Mouse (Mus musculus): ENCODE measurements around the gene Eefsec. TPM values are rescaled to one million over a fixed set of nuclear protein-coding genes. Genes with fewer than 3 reads are reported as not detected.

Gene Eefsec
- total RNA-seq, 2 experiments from 2014 or later, result 10.5 to 17.0 TPM

DNA sequence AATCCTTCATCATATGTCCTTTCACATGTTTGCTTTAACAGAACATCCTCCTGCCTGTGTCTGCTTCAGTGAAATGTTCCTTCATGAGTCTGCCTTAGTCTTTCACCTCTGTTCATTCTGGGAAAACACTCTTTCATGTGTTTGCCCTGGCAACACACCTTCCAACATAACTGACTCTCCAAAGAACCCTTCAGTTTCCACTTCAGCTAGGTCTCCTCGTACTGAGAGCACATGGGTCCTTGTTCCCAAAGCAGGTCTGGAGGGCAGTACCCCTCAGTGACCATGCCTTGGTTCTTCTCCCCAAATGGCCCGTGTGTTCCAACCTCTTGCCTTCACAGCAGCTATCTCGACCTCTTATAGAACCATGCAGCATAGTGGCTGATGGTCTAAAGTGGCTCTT lies 179.3 kb downstream of the Eefsec start:
- ATAC-seq (replicated peaks; ENCODE audit: poor library complexity), result no peak

DNA sequence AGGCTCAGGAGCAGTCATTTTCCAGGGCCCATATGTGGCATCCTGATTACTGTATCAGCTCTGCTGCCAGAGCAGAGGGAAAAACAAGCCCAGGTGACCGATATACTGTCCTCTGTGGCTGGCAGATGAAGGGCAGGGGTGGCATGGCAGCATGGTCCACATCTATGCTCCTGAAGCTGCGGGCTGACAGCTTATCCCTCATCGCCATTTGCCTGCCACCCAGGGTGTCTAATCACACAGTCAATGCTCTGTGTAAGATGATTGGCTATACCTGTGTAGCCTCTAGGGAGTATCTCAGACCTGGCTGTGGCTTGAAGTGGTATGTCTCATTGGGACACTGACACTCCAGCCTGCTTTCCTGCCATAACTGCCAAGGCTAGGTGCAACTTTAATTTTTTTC lies 180.3 kb downstream of the Eefsec start:
- ATAC-seq (replicated peaks; ENCODE audit: poor library complexity), result peak; percentile 37

DNA sequence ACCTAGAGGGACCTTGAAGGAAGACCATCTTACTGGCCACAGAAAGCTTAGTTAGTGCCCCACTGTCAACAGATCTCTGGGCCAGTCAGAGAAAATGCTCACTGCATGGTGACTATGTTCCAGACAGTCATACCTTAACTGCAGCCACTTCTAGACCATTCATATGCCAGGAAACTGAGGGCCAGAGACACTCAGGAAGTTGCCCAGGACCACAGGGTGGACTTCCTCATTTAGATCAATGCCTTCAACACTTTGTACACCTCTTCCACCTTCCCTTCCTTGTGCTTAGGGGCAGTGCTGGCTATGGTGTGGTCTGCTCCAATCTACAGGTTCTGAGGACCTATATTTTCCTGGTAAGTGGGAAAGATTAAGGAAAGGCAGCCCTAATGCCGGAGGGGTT lies 181.0 kb downstream of the Eefsec start:
- ATAC-seq (replicated peaks; ENCODE audit: poor library complexity), result peak; percentile 40

DNA sequence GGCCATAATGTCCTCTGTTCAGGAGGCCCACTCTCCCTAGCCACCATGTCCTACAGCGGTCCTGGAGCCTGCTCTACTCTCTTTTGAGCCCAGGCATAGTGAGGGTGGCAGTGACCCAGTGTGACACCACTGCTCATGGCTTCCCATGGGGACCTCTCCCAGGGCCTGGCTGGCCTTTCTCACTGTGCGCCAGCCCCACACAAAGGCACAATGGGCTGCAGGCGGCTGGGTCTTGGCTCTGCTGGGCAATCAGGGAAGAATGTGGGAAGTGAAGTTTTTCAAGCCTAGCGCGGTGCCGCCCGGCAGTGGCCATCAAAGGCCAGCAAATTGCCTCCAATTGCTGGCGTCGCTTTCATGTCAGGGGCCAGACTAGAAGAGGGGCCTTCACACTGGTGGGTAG lies 184.2 kb downstream of the Eefsec start:
- ATAC-seq (replicated peaks; ENCODE audit: poor library complexity), result no peak

DNA sequence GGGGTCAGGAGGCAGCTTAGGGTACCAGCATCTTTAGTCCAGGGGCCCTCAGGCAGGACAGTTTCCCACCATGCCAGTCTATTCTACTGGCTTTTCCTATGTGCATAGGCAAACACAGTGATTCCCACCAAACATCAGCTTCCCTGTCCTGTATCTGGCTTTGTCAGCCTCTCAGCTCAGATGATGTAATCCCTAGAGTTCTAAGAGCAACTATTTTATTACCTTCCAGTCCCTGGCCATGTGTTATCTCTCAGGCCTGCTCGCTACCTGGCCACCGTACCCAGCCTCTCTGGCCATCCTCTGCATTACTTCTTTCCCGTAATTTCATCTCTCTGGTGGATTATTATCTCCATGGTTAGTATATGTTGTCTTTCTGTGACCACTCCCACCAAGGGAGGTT lies 185.7 kb downstream of the Eefsec start:
- ATAC-seq (replicated peaks; ENCODE audit: poor library complexity), result no peak

GRCm38 (mm10) chr6:88259621-88260020 lies 186.7 kb downstream of the Eefsec start:
- no peak for ATAC-seq (replicated peaks; ENCODE audit: poor library complexity)

GRCm38 (mm10) chr6:88255435-88255834 lies 190.9 kb downstream of the Eefsec start:
- peak; percentile 24 for ATAC-seq (replicated peaks; ENCODE audit: poor library complexity)

- peak; percentile 25 for ATAC-seq (replicated peaks; ENCODE audit: poor library complexity)
These were observed 192.3 kb downstream of the Eefsec start for GRCm38 (mm10) chr6:88254082-88254481.

GRCm38 (mm10) chr6:88251798-88252478 lies 194.4 kb downstream of the Eefsec start:
- peak; percentile 59 for ATAC-seq (replicated peaks; ENCODE audit: poor library complexity)

DNA sequence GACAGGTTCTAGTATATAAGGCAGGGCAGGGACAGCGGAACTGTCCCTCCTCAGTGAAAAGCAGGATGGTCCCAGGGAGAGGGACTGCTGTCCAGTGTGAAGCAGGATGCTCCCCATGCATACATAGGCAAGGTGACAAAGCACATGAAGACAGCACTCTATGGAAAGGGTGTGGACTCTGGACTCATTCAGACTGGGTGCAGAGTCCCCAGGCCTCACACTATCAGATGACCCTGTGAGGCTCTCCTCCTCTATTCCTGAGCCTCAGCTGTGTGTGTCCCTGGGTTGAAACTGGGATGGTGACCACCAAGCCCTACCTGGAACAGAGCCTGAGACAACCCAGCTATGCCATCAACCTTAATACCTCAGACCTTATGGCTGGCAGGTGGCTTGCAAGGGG lies 194.9 kb downstream of the Eefsec start:
- ATAC-seq (replicated peaks; ENCODE audit: poor library complexity), result no peak

GRCm38 (mm10) chr6:88249231-88249630 lies 197.1 kb downstream of the Eefsec start:
- no peak for ATAC-seq (replicated peaks; ENCODE audit: poor library complexity)

- ATAC-seq (replicated peaks; ENCODE audit: poor library complexity), result peak; percentile 97
These were observed 203.7 kb downstream of the Eefsec start for GRCm38 (mm10) chr6:88242604-88243003.

- peak; percentile 58 for ATAC-seq (replicated peaks; ENCODE audit: poor library complexity)
These were observed 209.8 kb downstream of the Eefsec start for GRCm38 (mm10) chr6:88236513-88236912.

GRCm38 (mm10) chr6:88235983-88236382 lies 210.4 kb downstream of the Eefsec start:
- no peak for ATAC-seq (replicated peaks; ENCODE audit: poor library complexity)

- ATAC-seq (replicated peaks; ENCODE audit: poor library complexity), result no peak
These were observed 210.9 kb downstream of the Eefsec start for GRCm38 (mm10) chr6:88235461-88235860.

GRCm38 (mm10) chr6:88233996-88234395 lies 212.3 kb downstream of the Eefsec start:
- no peak for ATAC-seq (replicated peaks; ENCODE audit: poor library complexity)

DNA sequence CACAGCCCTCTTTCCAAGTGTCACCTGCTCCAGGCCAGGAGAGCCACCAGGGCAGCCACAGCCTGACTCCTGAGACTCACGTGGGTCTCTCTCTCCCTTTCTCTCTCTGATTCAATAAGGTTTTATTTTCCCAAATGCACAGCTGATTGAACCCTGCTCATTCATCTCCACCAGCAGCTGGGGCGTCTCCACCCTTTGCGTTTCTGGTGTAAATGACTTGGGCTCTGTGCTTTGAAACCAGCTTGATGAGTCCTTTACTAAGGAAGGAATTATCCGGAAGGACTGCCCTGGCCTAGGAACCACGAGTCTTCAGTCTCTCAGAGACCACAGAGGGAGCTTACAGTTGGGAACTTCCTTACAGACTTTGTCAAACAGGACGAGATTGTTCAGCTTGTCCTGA lies 214.1 kb downstream of the Eefsec start:
- ATAC-seq (replicated peaks; ENCODE audit: poor library complexity), result no peak

DNA sequence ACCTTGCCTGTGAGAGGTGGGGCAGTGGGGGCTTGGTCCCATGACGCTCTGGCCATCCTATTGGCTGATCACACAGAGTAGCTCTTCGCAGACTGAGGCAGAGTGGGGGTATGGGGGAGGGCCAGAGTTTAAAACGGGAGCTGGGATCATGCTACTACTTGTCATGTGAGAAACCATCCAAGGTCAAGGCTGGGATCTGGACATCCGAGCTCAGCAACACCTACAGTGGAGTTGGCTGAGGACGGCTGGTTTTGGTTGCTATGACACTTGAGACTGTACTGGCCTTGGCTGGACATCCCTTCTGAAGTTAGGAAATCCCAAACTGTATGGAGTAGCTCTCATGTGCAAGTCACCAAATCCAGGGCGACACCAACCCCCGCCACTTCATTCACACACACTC lies 214.5 kb downstream of the Eefsec start:
- no peak for ATAC-seq (replicated peaks; ENCODE audit: poor library complexity)

GRCm38 (mm10) chr6:88229221-88229620 lies 217.1 kb downstream of the Eefsec start:
- ATAC-seq (replicated peaks; ENCODE audit: poor library complexity), result peak; percentile 71

DNA sequence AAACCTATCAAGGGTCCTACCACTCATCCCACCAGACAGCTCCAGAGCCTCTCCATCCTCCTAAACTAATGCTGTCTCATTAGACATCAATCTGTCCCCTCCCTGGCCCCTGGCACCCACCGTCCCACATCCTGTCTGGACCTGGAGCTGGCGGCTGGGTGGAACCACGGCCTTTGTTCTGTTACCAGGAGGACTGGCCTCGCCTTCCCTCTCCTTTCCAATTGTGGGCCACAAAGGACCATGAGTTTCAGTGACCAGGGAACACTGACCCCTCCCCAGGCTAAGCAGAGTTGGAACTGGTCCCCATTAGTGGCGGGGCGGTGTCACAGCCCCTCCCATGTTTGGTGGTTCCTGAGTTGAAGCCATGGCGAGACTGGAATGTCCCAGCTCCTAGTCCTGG lies 218.8 kb downstream of the Eefsec start:
- ATAC-seq (replicated peaks; ENCODE audit: poor library complexity), result no peak

GRCm38 (mm10) chr6:88226570-88226994 lies 219.8 kb downstream of the Eefsec start:
- peak; percentile 21; the same call in 1 of the 2 replicates for ATAC-seq (replicated peaks; ENCODE audit: poor library complexity)

DNA sequence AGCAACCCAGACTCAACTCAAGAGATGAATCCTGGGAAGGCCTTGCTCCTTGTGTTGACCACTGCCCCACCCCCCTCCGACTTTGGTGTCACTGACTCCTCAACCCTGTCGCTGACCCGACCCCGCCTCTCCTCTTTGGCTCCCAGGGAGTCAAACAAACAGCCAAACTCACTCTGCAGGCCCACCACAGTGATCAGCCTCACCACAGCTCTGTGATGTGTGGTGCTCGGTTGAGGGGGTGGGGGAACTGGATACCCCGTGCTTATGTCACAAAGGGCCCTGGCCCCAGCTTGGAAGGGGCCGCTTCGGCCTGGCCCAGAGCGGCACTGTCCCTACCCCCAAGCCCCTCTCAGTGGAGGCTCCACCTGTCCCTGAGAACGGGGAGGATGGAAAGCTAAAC lies 224.4 kb downstream of the Eefsec start, which contains the start of gene Dnajb8:
Gene Dnajb8, plus strand, starts transcription at position 301 of the 400 bp plus-strand sequence.
- ATAC-seq (replicated peaks; ENCODE audit: poor library complexity), result no peak

DNA sequence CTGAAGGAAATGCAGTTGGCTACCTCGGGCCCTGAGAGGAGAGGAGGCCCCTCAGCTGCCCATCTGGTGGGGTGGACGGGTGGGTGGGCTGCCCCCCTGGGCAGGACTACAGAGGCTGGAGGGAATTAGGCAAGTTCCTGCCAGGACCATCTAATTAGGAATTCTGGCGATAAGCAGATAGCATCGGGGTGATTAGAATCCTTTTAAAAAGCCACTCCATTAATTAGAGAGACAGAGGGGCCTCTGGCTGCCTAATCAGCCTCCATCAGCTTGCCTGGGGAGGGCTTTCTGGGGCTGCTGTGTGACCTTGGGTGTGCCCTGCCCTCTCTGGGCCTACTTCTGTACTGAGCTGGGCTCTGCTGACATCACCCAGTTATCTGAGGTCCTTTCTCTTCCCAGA lies 227.2 kb downstream of the Eefsec start:
- no peak for ATAC-seq (replicated peaks; ENCODE audit: poor library complexity)
